Mouse (Mus musculus) common myeloid progenitor, adult 5-6 weeks (primary cell): ENCODE data around the gene Arhgef25. TPM values are rescaled to one million over a fixed set of nuclear protein-coding genes. Genes with fewer than 3 reads are reported as not detected.
A peak's percentile ranks its signal among the peaks of the same experiment; 100 is the strongest.

Source experiments
- ATAC-seq: replicated peaks from 2 replicates; pipeline ENCODE4 v1.8.0; 2016; ENCODE audit warnings: low read depth, mild to moderate bottlenecking, moderate TSS enrichment, inconsistent platforms; ENCODE audit not compliant: poor library complexity, severe bottlenecking
- total RNA-seq: library from RNA; stranded (forward); fragments of 200-1000, 187-1606 nt; gene quantifications from 2 replicates; pipeline ENCODE4 v1.2.3, GENCODE M21; 2017

The Arhgef25 gene
- total RNA-seq, 1 experiment from 2014 or later, result 9.7 TPM

GRCm38 (mm10) chr10:127188079-127188453 is 1.8 kb downstream of the Arhgef25 start:
- ATAC-seq, result no peak

- no peak for ATAC-seq
These were observed 2.4 kb downstream of the Arhgef25 start for GRCm38 (mm10) chr10:127187371-127188078.

GRCm38 (mm10) chr10:127186451-127186850 is 3.4 kb downstream of the Arhgef25 start:
- no peak for ATAC-seq

- ATAC-seq, result no peak
These were observed 4.4 kb downstream of the Arhgef25 start for GRCm38 (mm10) chr10:127185506-127185905.

- no peak for ATAC-seq
These were observed 4.8 kb downstream of the Arhgef25 start for GRCm38 (mm10) chr10:127185101-127185500.

GRCm38 (mm10) chr10:127183759-127184158 is 6.1 kb downstream of the Arhgef25 start:
- ATAC-seq, result 0 out of 2 replicates have a peak, but pooled peaks have one; percentile 24

- ATAC-seq, result no peak
These were observed 7.3 kb downstream of the Arhgef25 start for GRCm38 (mm10) chr10:127182624-127183023.

- ATAC-seq, result no peak
These were observed 8.3 kb downstream of the Arhgef25 start for GRCm38 (mm10) chr10:127181566-127181965.

GRCm38 (mm10) chr10:127180695-127181047 is 9.2 kb downstream of the Arhgef25 start:
- ATAC-seq, result no peak

- ATAC-seq, result no peak
These were observed 9.8 kb downstream of the Arhgef25 start, which contains the start of gene Slc26a10 for GRCm38 (mm10) chr10:127179871-127180694. Gene Slc26a10 (minus strand): TSS chr10:127180645.

GRCm38 (mm10) chr10:127178286-127179027 is 11.4 kb downstream of the Arhgef25 start:
- ATAC-seq, result peak; percentile 12

GRCm38 (mm10) chr10:127177719-127178118 is 12.2 kb downstream of the Arhgef25 start:
- peak; percentile 75 for ATAC-seq

GRCm38 (mm10) chr10:127177235-127177634 is 12.6 kb downstream of the Arhgef25 start:
- ATAC-seq, result 0 out of 2 replicates have a peak, but pooled peaks have one; percentile 3

- no peak for ATAC-seq
These were observed 13.1 kb downstream of the Arhgef25 start for GRCm38 (mm10) chr10:127176756-127177155.

- ATAC-seq, result no peak
These were observed 13.7 kb downstream of the Arhgef25 start for GRCm38 (mm10) chr10:127176228-127176627.

GRCm38 (mm10) chr10:127174170-127174569 is 15.7 kb downstream of the Arhgef25 start:
- no peak for ATAC-seq

- ATAC-seq, result no peak
These were observed 16.5 kb downstream of the Arhgef25 start for GRCm38 (mm10) chr10:127173148-127174065.

- ATAC-seq, result no peak
These were observed 18.2 kb downstream of the Arhgef25 start for GRCm38 (mm10) chr10:127171631-127172200.

GRCm38 (mm10) chr10:127170837-127171272 is 19.0 kb downstream of the Arhgef25 start:
- ATAC-seq, result peak; percentile 78
